Mouse (Mus musculus): ENCODE data around the gene Spesp1.

The Spesp1 gene

GRCm38 (mm10) chr9:62245612-62246379, 36.2 kb downstream of the Spesp1 start:
- DNase-seq (ENCODE audit: low spot score): no peak

- no peak for DNase-seq (ENCODE audit: low spot score)
Measured at GRCm38 (mm10) chr9:62244612-62245010, 37.4 kb downstream of the Spesp1 start.

DNA sequence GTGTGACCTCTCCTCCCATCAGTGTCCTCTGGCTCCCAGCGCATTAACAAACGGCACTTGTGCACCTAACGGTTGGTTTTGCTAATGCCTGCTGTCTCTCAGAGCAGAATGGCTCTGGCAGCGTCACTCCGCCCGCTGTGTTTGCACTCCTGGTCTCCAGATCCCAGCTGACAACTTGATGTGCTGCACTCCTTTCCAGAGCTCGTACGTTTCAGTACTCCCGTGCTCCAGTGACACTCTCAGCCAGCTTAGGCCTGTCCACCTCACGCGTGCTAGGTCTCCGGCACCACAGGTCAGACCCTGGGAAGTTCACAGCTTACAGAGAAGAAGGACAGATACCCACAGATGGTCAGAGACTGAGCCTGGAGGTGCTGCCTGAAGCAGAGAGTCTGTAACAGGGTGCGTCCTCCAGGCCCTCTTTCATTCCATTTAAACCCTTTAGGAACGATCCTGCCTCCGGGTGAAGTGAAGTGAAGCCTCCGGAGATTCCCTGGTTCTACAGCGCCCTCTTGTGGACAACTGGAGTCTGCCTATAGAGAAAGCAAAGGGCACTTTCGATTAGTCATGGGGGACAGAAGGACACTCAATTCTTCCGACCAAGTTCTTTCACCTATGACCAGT, 37.9 kb downstream of the Spesp1 start:
- peak; percentile 84 for DNase-seq (ENCODE audit: low spot score)

GRCm38 (mm10) chr9:62240036-62240435, 42.0 kb downstream of the Spesp1 start:
- no peak for DNase-seq (ENCODE audit: low spot score)

GRCm38 (mm10) chr9:62237381-62237980, 44.5 kb downstream of the Spesp1 start:
- DNase-seq (ENCODE audit: low spot score): no peak

DNA sequence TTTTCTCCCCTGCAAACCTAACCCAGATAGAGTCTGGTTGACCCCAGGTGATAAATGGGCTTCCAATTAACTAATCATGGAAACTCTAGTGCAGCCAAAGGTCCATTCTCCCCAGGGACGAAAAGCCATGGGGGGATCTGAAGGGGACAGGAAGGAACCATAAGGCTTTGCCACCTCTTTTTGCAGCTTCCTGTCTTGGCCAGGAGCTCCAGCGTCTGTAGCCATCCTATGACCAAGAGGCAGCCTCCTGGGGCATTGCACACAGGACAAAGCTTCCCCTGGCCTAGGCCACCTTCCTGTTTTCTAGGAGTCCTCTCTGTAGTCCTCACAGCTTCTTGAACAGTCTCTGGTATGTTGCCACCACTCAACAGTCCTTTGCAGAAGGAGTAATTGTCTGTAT, 46.5 kb downstream of the Spesp1 start:
- no peak for DNase-seq (ENCODE audit: low spot score)

DNA sequence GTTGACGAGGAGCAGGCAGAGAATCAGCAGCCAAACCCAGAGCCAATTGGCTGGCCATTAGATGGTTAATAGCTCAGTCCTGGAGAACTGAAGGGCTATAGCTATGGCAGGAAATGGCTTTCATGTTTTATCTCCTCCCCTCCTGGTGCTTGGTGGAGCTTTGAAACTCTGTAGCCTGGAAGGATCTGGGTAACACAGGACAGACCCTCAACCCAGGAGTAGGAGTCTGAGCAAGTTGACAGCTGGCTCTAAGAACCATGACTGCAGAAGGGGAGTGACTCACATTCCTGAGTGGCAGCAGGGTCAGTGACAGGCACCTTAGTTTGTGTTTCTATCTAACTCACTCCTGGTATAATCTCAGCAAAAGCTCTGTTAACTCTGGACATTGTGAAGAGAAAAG, 49.4 kb downstream of the Spesp1 start:
- DNase-seq (ENCODE audit: low spot score): no peak

- peak; percentile 62 for DNase-seq (ENCODE audit: low spot score)
Measured at GRCm38 (mm10) chr9:62231046-62231445, 51.0 kb downstream of the Spesp1 start.

DNA sequence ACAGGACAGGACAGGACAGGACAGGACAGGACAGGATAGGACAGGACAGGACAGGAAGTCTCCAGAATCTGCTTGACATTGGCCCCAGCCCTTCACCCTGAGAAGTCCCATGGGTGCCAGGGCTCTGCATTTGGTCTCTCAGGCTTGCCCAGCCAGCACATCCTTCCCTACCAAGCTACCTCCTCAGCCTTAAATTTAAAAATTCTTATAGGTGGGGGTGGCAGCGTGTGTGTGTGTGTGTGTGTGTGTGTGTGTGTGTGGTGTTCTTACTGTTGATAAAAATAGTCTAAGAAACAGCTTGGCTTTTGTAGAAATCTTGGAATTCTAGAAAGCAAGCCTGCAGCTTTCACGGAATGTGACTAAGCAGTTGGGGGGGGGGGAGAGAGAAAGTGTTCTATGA, 52.0 kb downstream of the Spesp1 start:
- no peak for DNase-seq (ENCODE audit: low spot score)

- no peak for DNase-seq (ENCODE audit: low spot score)
Measured at GRCm38 (mm10) chr9:62222481-62222880, 59.5 kb downstream of the Spesp1 start.

- no peak for DNase-seq (ENCODE audit: low spot score)
Measured at GRCm38 (mm10) chr9:62222029-62222428, 60.0 kb downstream of the Spesp1 start.

Measured in lung, postnatal 25 days (tissue).